Mouse (Mus musculus): ENCODE data around the gene Bak1. TPM values are rescaled to one million over a fixed set of nuclear protein-coding genes. Genes with fewer than 3 reads are reported as not detected.

Gene Bak1
- polyA plus RNA-seq, 1 experiment from 2014 or later = 8.1 TPM

DNA sequence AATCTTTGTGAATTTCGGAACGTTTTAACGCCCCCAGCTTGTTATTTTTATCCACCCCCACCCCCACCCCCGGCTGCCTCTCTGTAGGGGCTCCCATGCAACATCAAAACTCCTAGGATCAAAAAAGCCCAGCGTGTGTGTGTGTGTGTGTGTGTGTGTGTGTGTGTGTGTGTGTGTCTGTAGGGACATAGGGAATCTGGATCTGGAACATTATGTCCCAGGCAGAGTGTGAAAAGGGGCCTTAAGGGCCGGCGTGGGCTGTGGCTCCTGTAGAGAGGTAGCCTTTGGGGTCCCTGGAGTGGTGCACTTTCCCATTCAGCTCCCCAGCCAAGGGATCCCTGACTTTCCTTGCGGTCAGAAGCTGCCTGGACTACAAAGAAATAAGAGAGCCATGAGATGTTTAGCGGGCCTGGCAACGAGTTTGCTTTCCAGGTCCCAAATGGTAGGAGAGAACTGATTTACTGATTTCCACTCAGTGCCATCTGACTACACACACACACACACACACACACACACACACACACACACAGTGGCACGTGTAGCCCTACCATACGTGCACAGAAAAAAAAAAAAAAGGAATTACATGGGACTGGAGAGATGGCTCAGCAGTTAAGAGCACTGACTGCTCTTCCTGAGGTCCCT, 10.1 kb downstream of the Bak1 start:
- H3K27me3 ChIP-seq (ENCODE audit: control insufficient read depth, insufficient read depth, low read depth, low read length) = no peaks in the 10 kb centered on the region
- H3K27ac ChIP-seq (ENCODE audit: low read length) = peak overlapping the region; percentile 47
- H3K4me1 ChIP-seq (replicated peaks; ENCODE audit: control insufficient read depth, insufficient read depth, low read length) = peaks cover 8% of the 10 kb centered on the region; the same call in 1 of the 2 replicates
- H3K36me3 ChIP-seq (ENCODE audit: control insufficient read depth, insufficient read depth, low read length) = peaks cover 13% of the 10 kb centered on the region
- peak overlapping the region; percentile 91 for H3K4me2 ChIP-seq (ENCODE audit: low read depth, low read length)
- H3K9me3 ChIP-seq (ENCODE audit: control insufficient read depth, low read length) = no peaks in the 10 kb centered on the region
- peak; percentile 24; the same call in 1 of the 2 replicates for ATAC-seq (ENCODE audit: low read depth)
- H3K9ac ChIP-seq (ENCODE audit: low read length) = peak overlapping the region; percentile 77
- WGBS = 41% methylated on average over 12 of the region's 12 CpGs
- peak overlapping the region; percentile 67 for H3K4me3 ChIP-seq (ENCODE audit: low read length)

DNA sequence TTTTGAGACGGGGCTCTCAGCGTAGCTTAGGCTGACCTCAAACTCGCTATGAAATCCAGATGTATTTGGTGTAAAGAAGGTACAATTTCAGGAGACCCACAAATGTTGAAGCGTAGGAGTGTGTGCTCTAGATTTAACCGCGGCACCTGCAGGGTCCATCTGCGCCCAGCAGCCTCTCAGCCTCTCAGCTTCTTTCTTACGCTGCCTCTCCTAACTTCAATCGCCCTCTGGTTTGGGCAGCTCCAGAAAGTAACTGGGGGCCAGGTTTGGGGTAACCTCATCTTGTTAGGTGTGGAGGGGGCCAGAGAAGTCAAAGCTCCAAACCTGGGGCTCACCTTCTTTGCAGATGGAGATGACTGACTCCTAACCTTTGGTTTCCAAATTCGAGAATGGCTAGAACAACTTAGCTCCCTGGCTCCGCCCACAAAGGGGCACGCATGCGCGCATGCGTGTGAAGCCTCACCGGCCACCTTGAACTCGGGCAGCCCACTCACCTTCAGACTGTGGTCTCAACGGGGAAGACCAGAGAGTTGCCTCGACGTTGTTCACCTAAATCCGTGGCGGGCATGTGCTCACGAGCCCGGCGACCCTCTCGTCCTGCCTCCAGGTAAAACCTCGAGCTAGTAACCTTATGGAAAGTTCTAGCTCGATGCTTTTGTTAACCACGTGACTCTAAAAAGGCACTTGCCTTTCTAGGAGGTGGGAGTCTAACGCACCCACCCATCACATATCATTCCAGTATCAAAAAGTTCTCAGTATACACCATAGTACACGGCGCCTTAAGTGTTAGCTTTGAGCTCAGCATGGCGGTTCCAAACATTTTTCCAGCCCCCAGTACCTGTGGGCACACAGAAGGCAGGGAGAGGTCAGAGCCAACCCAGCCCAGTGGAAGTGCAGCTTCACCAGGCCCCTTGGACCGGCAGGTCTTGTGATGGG, 11.0 kb downstream of the Bak1 start:
- whole genome bisulfite sequencing = 5% methylated on average over 34 of the region's 34 CpGs
- peak overlapping the region; percentile 47 for H3K27ac ChIP-seq (ENCODE audit: low read length)
- no peaks in the 10 kb centered on the region for H3K9me3 ChIP-seq (ENCODE audit: control insufficient read depth, low read length)
- peak; percentile 76 for ATAC-seq (ENCODE audit: low read depth)
- peak overlapping the region; percentile 91 for H3K4me2 ChIP-seq (ENCODE audit: low read depth, low read length)
- peak overlapping the region; percentile 77 for H3K9ac ChIP-seq (ENCODE audit: low read length)
- peak overlapping the region; percentile 67 for H3K4me3 ChIP-seq (ENCODE audit: low read length)
- H3K27me3 ChIP-seq (ENCODE audit: control insufficient read depth, insufficient read depth, low read depth, low read length) = no peaks in the 10 kb centered on the region
- peaks cover 13% of the 10 kb centered on the region for H3K36me3 ChIP-seq (ENCODE audit: control insufficient read depth, insufficient read depth, low read length)
- H3K4me1 ChIP-seq (replicated peaks; ENCODE audit: control insufficient read depth, insufficient read depth, low read length) = peaks cover 8% of the 10 kb centered on the region; the same call in 1 of the 2 replicates

DNA sequence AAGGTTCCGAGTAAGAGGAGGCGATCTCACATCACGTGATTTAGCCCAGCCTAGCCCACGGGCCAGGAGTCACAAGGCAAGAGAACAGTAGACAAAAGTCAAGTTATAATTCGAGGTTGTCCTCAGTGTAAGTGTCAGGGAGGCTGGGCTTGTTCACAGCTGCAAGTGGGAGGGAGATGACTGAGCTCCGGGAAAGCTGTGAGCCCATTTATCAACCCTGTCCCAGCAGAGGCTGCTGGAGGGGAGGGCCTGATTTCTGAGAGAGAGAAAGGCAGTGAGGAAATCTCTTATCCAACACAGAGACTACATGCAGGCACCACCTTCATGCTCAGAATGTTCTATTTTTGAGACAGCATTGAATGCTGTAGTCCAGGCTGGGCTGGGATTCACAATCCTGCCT, 15.9 kb downstream of the Bak1 start:
- Histone ChIP-seq H3K27me3 (ENCODE audit: control insufficient read depth, insufficient read depth, low read depth, low read length) (no peaks in the 10 kb centered on the region), H3K4me3 (ENCODE audit: low read length) (no peak overlapping the region), H3K36me3 (ENCODE audit: control insufficient read depth, insufficient read depth, low read length) (no peaks in the 10 kb centered on the region), H3K4me1 (replicated peaks; ENCODE audit: control insufficient read depth, insufficient read depth, low read length) (no peaks in the 10 kb centered on the region; the same call in 1 of the 2 replicates), H3K9ac (ENCODE audit: low read length) (no peak overlapping the region), H3K4me2 (ENCODE audit: low read depth, low read length) (no peak overlapping the region), H3K27ac (ENCODE audit: low read length) (no peak overlapping the region), H3K9me3 (ENCODE audit: control insufficient read depth, low read length) (no peaks in the 10 kb centered on the region)
- 21% methylated on average over 6 of the region's 6 CpGs for WGBS
- ATAC-seq (ENCODE audit: low read depth) = no peak

DNA sequence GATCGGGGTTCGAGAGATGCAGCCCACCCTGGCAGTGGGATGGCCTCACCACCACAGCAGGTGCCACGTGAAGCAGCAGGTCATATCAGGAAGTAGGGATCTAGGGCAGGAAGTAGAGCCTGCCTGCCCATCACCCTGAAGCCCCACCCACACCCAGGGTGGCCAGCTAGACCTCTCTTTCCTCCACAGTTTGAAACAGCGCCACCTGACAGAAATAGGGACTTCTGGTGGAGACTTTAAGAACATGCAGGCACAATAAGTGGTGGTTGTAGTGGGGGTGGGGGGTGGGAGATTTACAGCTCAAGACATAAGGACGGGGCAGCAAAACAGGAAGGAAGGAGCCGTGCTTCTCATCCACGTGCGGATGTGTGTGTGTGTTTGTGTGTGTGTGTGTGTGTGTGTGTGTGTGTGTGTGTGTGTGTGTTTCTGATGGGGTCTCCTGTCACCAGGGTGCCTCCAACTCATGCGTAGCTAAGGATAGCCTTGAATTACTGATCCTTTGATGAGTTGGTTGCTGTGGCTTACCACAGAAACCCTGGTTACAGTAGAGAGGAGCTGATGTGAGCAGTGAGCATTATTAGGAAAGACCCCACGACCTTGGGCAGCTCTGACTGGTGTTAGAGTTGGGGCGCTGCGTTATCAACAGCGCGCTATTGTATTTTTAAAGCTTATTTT, 16.7 kb downstream of the Bak1 start:
- no peak overlapping the region for H3K4me3 ChIP-seq (ENCODE audit: low read length)
- H3K9me3 ChIP-seq (ENCODE audit: control insufficient read depth, low read length) = no peaks in the 10 kb centered on the region
- no peak overlapping the region for H3K27ac ChIP-seq (ENCODE audit: low read length)
- no peak overlapping the region for H3K9ac ChIP-seq (ENCODE audit: low read length)
- H3K4me1 ChIP-seq (replicated peaks; ENCODE audit: control insufficient read depth, insufficient read depth, low read length) = no peaks in the 10 kb centered on the region
- 44% methylated on average over 14 of the region's 14 CpGs for WGBS
- no peaks in the 10 kb centered on the region for H3K36me3 ChIP-seq (ENCODE audit: control insufficient read depth, insufficient read depth, low read length)
- no peak for ATAC-seq (ENCODE audit: low read depth)
- H3K4me2 ChIP-seq (ENCODE audit: low read depth, low read length) = no peak overlapping the region
- H3K27me3 ChIP-seq (ENCODE audit: control insufficient read depth, insufficient read depth, low read depth, low read length) = no peaks in the 10 kb centered on the region

DNA sequence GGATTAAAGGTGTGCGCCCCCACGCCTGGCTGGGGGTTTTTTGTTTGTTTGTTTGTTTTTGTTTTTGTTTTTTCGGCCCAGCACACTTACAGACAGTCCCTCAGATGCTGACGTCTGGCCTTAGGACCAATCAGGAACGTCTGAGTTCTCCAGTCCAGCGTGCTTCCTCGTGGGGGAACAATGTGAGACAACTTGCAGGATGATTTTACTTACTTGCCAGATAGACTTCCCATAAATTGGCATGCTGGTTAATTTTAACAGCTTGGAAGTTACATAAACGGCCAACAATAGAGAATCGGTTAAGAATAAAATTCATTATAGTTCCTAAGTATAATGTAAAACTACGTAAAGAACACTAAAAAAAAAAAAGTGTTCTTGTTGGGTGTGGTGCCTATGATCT, 17.6 kb downstream of the Bak1 start:
- H3K9me3 ChIP-seq (ENCODE audit: control insufficient read depth, low read length) = no peaks in the 10 kb centered on the region
- WGBS = 83% methylated on average over 10 of the region's 10 CpGs

DNA sequence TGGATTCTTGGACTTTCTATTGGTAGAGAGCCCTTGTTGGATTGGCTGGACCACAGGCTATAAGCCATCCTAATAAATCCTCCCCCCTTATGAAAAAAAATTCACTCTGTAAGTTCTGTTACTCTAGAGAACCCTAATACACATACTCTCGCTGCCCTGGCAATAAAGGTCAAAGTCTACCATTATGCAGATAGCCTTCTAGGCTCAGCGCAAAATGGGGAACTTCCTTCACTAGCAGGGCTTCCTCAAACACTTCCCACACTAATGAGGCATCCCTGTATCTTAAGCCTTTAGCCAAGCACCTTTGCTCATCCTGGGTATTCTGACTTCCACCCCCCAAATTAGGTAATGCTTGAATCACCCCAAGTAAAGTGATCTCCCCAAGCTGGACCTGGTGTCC, 20.5 kb downstream of the Bak1 start:
- Histone ChIP-seq H3K27me3 (ENCODE audit: control insufficient read depth, insufficient read depth, low read depth, low read length) (no peaks in the 10 kb centered on the region), H3K4me3 (ENCODE audit: low read length) (no peak overlapping the region), H3K9me3 (ENCODE audit: control insufficient read depth, low read length) (no peaks in the 10 kb centered on the region), H3K27ac (ENCODE audit: low read length) (no peak overlapping the region), H3K36me3 (ENCODE audit: control insufficient read depth, insufficient read depth, low read length) (no peaks in the 10 kb centered on the region), H3K4me1 (replicated peaks; ENCODE audit: control insufficient read depth, insufficient read depth, low read length) (0 out of 2 replicates have a peak, but pooled peaks cover 2% of the 10 kb centered on the region), H3K4me2 (ENCODE audit: low read depth, low read length) (no peak overlapping the region), H3K9ac (ENCODE audit: low read length) (no peak overlapping the region)
- 69% methylated on average over 2 of the region's 2 CpGs for WGBS
- ATAC-seq (ENCODE audit: low read depth) = no peak

More for the DNA sequence above, 17.6 kb downstream of the Bak1 start:
- Histone ChIP-seq H3K4me2 (ENCODE audit: low read depth, low read length) (no peak overlapping the region), H3K27me3 (ENCODE audit: control insufficient read depth, insufficient read depth, low read depth, low read length) (no peaks in the 10 kb centered on the region), H3K9ac (ENCODE audit: low read length) (no peak overlapping the region), H3K4me3 (ENCODE audit: low read length) (no peak overlapping the region), H3K36me3 (ENCODE audit: control insufficient read depth, insufficient read depth, low read length) (no peaks in the 10 kb centered on the region), H3K4me1 (replicated peaks; ENCODE audit: control insufficient read depth, insufficient read depth, low read length) (no peaks in the 10 kb centered on the region), H3K27ac (ENCODE audit: low read length) (no peak overlapping the region)
- no peak for ATAC-seq (ENCODE audit: low read depth)

DNA sequence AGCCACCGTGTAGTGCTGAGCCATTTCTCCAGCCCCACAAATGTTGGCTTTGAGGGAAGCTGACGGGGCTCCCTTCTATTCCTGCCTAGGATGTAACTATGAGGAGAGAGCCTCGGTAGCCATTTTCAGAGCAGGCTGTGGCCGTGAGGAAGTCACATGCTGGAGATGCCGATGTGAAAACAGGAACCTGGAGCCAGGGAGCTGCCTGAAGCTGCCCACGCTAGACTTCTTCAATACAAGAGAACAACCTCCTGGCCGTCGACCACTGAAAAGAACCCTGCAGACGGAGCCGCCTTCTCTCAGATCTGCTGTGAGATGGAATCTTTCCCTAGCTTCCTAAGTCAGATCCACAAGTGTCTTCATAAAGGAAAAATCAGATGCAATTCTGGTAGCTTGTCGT, 23.2 kb downstream of the Bak1 start:
- no peaks in the 10 kb centered on the region for H3K9me3 ChIP-seq (ENCODE audit: control insufficient read depth, low read length)
- no peak overlapping the region for H3K9ac ChIP-seq (ENCODE audit: low read length)
- no peak for ATAC-seq (ENCODE audit: low read depth)
- H3K4me2 ChIP-seq (ENCODE audit: low read depth, low read length) = no peak overlapping the region
- 0 out of 2 replicates have a peak, but pooled peaks cover 2% of the 10 kb centered on the region for H3K4me1 ChIP-seq (replicated peaks; ENCODE audit: control insufficient read depth, insufficient read depth, low read length)
- H3K27me3 ChIP-seq (ENCODE audit: control insufficient read depth, insufficient read depth, low read depth, low read length) = no peaks in the 10 kb centered on the region
- 33% methylated on average over 11 of the region's 11 CpGs for WGBS
- no peak overlapping the region for H3K27ac ChIP-seq (ENCODE audit: low read length)
- H3K36me3 ChIP-seq (ENCODE audit: control insufficient read depth, insufficient read depth, low read length) = no peaks in the 10 kb centered on the region
- H3K4me3 ChIP-seq (ENCODE audit: low read length) = no peak overlapping the region

DNA sequence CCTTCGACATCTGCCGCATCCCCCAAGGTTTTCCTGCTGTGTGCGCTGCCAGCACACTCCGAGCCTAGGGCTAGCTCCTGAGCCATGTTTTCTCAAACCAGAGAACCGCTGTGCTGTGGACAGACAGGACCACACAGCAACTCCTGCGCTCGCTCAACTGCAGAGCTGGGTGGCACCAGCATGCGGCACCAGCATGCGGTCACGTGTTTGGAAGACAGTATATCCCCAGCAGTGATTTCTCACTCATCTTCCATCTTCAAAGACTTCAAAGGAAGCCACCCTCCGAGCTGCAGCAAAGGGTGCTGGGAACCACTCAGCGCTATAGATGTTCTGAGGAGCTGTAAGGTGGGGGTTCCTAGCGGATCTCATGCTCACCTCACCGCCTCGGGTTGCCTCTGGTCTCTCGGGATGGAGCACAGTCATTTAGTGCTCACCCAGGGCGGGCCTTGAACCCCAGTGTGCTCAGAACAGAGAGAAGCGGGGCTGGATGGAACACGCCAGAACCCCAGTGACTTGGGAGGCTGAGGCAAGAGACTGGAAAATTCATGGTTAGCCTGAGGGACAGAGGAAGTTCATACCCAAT, 23.8 kb downstream of the Bak1 start:
- no peak overlapping the region for H3K4me2 ChIP-seq (ENCODE audit: low read depth, low read length)
- H3K9ac ChIP-seq (ENCODE audit: low read length) = no peak overlapping the region
- no peaks in the 10 kb centered on the region for H3K36me3 ChIP-seq (ENCODE audit: control insufficient read depth, insufficient read depth, low read length)
- H3K4me1 ChIP-seq (replicated peaks; ENCODE audit: control insufficient read depth, insufficient read depth, low read length) = 0 out of 2 replicates have a peak, but pooled peaks cover 2% of the 10 kb centered on the region
- H3K9me3 ChIP-seq (ENCODE audit: control insufficient read depth, low read length) = no peaks in the 10 kb centered on the region
- 28% methylated on average over 19 of the region's 19 CpGs for WGBS
- H3K4me3 ChIP-seq (ENCODE audit: low read length) = no peak overlapping the region
- ATAC-seq (ENCODE audit: low read depth) = no peak
- H3K27ac ChIP-seq (ENCODE audit: low read length) = no peak overlapping the region
- no peaks in the 10 kb centered on the region for H3K27me3 ChIP-seq (ENCODE audit: control insufficient read depth, insufficient read depth, low read depth, low read length)
